Mouse (Mus musculus): ENCODE results near the gene Zfp541. TPM values are rescaled to one million over a fixed set of nuclear protein-coding genes. Genes with fewer than 3 reads are reported as not detected.

The Zfp541 gene
- total RNA-seq, 2 experiments from 2014 or later = 0.59 to 1.1 TPM

- no peak for DNase-seq (ENCODE audit: low spot score in 2 of 2)
- no peak overlapping the region for H3K4me3 ChIP-seq
- TF ChIP-seq CTCF (conservative IDR thresholded peaks at IDR 0.05) = 0 out of 2 replicates have a peak, but pooled peaks have one; percentile 16
- H3K27ac ChIP-seq = no peak overlapping the region
These were observed 30.5 kb upstream of the Zfp541 start for GRCm38 (mm10) chr7:16031072-16031471.

GRCm38 (mm10) chr7:16033059-16033458 is 28.6 kb upstream of the Zfp541 start:
- TF ChIP-seq CTCF (conservative IDR thresholded peaks at IDR 0.05) = no peak
- Histone ChIP-seq H3K4me3 (no peak overlapping the region), H3K27ac (no peak overlapping the region)
- DNase-seq (ENCODE audit: low spot score in 2 of 2) = no peak

GRCm38 (mm10) chr7:16033580-16034461 is 27.8 kb upstream of the Zfp541 start:
- Histone ChIP-seq H3K4me3 (no peak overlapping the region), H3K27ac (no peak overlapping the region)
- DNase-seq (ENCODE audit: low spot score in 2 of 2) = no peak
- no peak for TF ChIP-seq CTCF (conservative IDR thresholded peaks at IDR 0.05)

- DNase-seq (ENCODE audit: low spot score in 2 of 2) = no peak
- Histone ChIP-seq H3K27ac (no peak overlapping the region), H3K4me3 (no peak overlapping the region)
- TF ChIP-seq CTCF (conservative IDR thresholded peaks at IDR 0.05) = no peak
These were observed 24.6 kb upstream of the Zfp541 start for GRCm38 (mm10) chr7:16036972-16037371.

GRCm38 (mm10) chr7:16039363-16039762 is 22.3 kb upstream of the Zfp541 start:
- Histone ChIP-seq H3K4me3 (no peak overlapping the region), H3K27ac (no peak overlapping the region)
- DNase-seq (ENCODE audit: low spot score in 2 of 2) = no peak
- no peak for TF ChIP-seq CTCF (conservative IDR thresholded peaks at IDR 0.05)

- DNase-seq (ENCODE audit: low spot score in 2 of 2) = no peak
- Histone ChIP-seq H3K4me3 (no peak overlapping the region), H3K27ac (no peak overlapping the region)
- TF ChIP-seq CTCF (conservative IDR thresholded peaks at IDR 0.05) = no peak
These were observed 20.4 kb upstream of the Zfp541 start for GRCm38 (mm10) chr7:16041208-16041607.

GRCm38 (mm10) chr7:16042850-16043775 is 18.5 kb upstream of the Zfp541 start:
- no peak for DNase-seq (ENCODE audit: low spot score in 2 of 2)
- H3K4me3 ChIP-seq = no peak overlapping the region
- 0 out of 2 replicates have a peak, but pooled peaks have one; percentile 14 for TF ChIP-seq CTCF (conservative IDR thresholded peaks at IDR 0.05)
- H3K27ac ChIP-seq = peak overlapping the region; percentile 99; the same call in 1 of the 2 replicates

GRCm38 (mm10) chr7:16043861-16044435 is 17.7 kb upstream of the Zfp541 start:
- DNase-seq (ENCODE audit: low spot score in 2 of 2) = no peak
- Histone ChIP-seq H3K4me3 (no peak overlapping the region), H3K27ac (peak overlapping the region; percentile 99; the same call in 1 of the 2 replicates)
- TF ChIP-seq CTCF (conservative IDR thresholded peaks at IDR 0.05) = no peak

GRCm38 (mm10) chr7:16044531-16044930 is 17.1 kb upstream of the Zfp541 start:
- no peak for DNase-seq (ENCODE audit: low spot score in 2 of 2)
- peak overlapping the region; percentile 99; the same call in 1 of the 2 replicates for H3K27ac ChIP-seq
- TF ChIP-seq CTCF (conservative IDR thresholded peaks at IDR 0.05) = no peak
- no peak overlapping the region for H3K4me3 ChIP-seq

GRCm38 (mm10) chr7:16045538-16045937 is 16.1 kb upstream of the Zfp541 start:
- DNase-seq (ENCODE audit: low spot score in 2 of 2) = no peak
- TF ChIP-seq CTCF (conservative IDR thresholded peaks at IDR 0.05) = no peak
- Histone ChIP-seq H3K4me3 (peak overlapping the region; percentile 63), H3K27ac (peak overlapping the region; percentile 99)

GRCm38 (mm10) chr7:16046101-16046480 is 15.5 kb upstream of the Zfp541 start:
- peak overlapping the region; percentile 63 for H3K4me3 ChIP-seq
- TF ChIP-seq CTCF (conservative IDR thresholded peaks at IDR 0.05) = no peak
- no peak for DNase-seq (ENCODE audit: low spot score in 2 of 2)
- H3K27ac ChIP-seq = peak overlapping the region; percentile 99

GRCm38 (mm10) chr7:16046481-16047337 is 14.9 kb upstream of the Zfp541 start:
- peak overlapping the region; percentile 63 for H3K4me3 ChIP-seq
- DNase-seq (ENCODE audit: low spot score in 2 of 2) = peak; percentile 65 to 68
- TF ChIP-seq CTCF (conservative IDR thresholded peaks at IDR 0.05) = no peak; the same call in 1 of the 2 replicates
- H3K27ac ChIP-seq = peak overlapping the region; percentile 99

All from layer of hippocampus, adult 2 months (tissue).